Mouse (Mus musculus): ENCODE results near the gene Ccne1. TPM values are rescaled to one million over a fixed set of nuclear protein-coding genes. Genes with fewer than 3 reads are reported as not detected.
A peak's percentile ranks its signal among the peaks of the same experiment; 100 is the strongest.

The Ccne1 gene
- polyA plus RNA-seq, 1 experiment from 2014 or later, result 55.2 TPM

GRCm38 (mm10) chr7:38086401-38086800, 20.9 kb downstream of the Ccne1 start:
- Histone ChIP-seq H3K4me1 (ENCODE audit: control insufficient read depth, insufficient read depth, low read length) (peaks cover 18% of the 10 kb centered on the region), H3K27ac (ENCODE audit: low read length) (peak overlapping the region; percentile 51; the same call in 1 of the 2 replicates), H3K9me3 (replicated peaks; ENCODE audit: control insufficient read depth, low read length) (no peaks in the 10 kb centered on the region; the same call in 1 of the 2 replicates), H3K4me3 (replicated peaks; ENCODE audit: low read length) (no peak overlapping the region), H3K27me3 (ENCODE audit: control insufficient read depth, insufficient read depth, low read length) (no peaks in the 10 kb centered on the region), H3K36me3 (ENCODE audit: control insufficient read depth, insufficient read depth, low read length) (no peaks in the 10 kb centered on the region), H3K4me2 (ENCODE audit: low read depth, low read length) (peak overlapping the region; percentile 88; the same call in 1 of the 2 replicates), H3K9ac (ENCODE audit: low read length) (no peak overlapping the region; the same call in 1 of the 2 replicates)
- ATAC-seq (ENCODE audit: insufficient read depth, low FRiP score), result no peak
- 52% methylated on average over 8 of the region's 8 CpGs for WGBS

GRCm38 (mm10) chr7:38085573-38086211, 21.6 kb downstream of the Ccne1 start:
- Histone ChIP-seq H3K9me3 (replicated peaks; ENCODE audit: control insufficient read depth, low read length) (no peaks in the 10 kb centered on the region), H3K4me2 (ENCODE audit: low read depth, low read length) (peak overlapping the region; percentile 88), H3K27ac (ENCODE audit: low read length) (peak overlapping the region; percentile 58), H3K36me3 (ENCODE audit: control insufficient read depth, insufficient read depth, low read length) (no peaks in the 10 kb centered on the region), H3K27me3 (ENCODE audit: control insufficient read depth, insufficient read depth, low read length) (no peaks in the 10 kb centered on the region), H3K4me1 (ENCODE audit: control insufficient read depth, insufficient read depth, low read length) (peaks cover 18% of the 10 kb centered on the region), H3K4me3 (replicated peaks; ENCODE audit: low read length) (peak overlapping the region; percentile 54), H3K9ac (ENCODE audit: low read length) (peak overlapping the region; percentile 64)
- peak; percentile 54 for ATAC-seq (ENCODE audit: insufficient read depth, low FRiP score)
- under 1% methylated on average over 32 of the region's 35 CpGs for WGBS

DNA sequence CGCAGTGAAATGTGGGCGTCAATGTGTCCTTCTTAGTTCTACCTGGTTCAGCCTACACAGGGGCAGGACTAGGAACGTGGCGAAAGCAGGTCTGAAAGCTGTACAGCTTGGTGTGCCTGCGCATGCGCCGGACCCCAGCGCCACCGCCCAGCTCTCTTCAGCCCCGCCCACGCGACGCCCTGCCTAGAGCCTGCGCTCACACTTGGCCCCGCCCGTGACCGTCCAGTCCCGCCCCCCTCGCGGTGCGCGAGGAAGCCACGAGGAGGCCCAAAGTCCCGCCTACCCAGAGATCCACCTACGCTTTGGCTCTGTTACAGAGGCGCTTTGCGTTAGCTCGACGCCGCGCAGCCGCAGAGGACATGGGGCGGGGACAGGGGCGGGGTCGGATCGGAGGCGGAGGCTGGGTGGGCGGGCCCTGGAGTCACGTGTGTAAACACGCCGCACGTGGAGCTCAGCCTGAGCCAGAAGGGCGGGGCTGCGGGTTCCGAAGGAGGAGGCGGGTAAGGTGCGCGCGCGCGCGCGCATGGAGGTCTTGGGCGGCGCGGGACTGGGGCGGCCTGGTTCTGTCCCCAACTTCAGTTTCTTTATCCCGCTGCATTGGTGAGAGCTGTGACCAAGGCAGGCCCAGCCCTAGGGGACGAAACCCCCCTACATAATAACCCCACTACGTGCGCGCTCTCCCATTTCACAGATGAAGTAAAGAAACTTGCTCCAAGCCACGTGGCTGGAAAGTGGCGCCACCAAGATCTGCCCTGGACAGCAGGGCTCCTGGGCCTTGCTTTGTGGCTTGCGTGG, 22.4 kb downstream of the Ccne1 start:
- Histone ChIP-seq H3K4me3 (replicated peaks; ENCODE audit: low read length) (peak overlapping the region; percentile 54), H3K9ac (ENCODE audit: low read length) (peak overlapping the region; percentile 67), H3K27me3 (ENCODE audit: control insufficient read depth, insufficient read depth, low read length) (no peaks in the 10 kb centered on the region), H3K9me3 (replicated peaks; ENCODE audit: control insufficient read depth, low read length) (no peaks in the 10 kb centered on the region), H3K27ac (ENCODE audit: low read length) (peak overlapping the region; percentile 58), H3K36me3 (ENCODE audit: control insufficient read depth, insufficient read depth, low read length) (no peaks in the 10 kb centered on the region), H3K4me2 (ENCODE audit: low read depth, low read length) (peak overlapping the region; percentile 88), H3K4me1 (ENCODE audit: control insufficient read depth, insufficient read depth, low read length) (peaks cover 18% of the 10 kb centered on the region)
- under 1% methylated on average over 65 of the region's 65 CpGs for WGBS
- peak; percentile 98 for ATAC-seq (ENCODE audit: insufficient read depth, low FRiP score)

GRCm38 (mm10) chr7:38082971-38083370, 24.4 kb downstream of the Ccne1 start:
- ATAC-seq (ENCODE audit: insufficient read depth, low FRiP score), result no peak
- Histone ChIP-seq H3K9ac (ENCODE audit: low read length) (no peak overlapping the region), H3K4me1 (ENCODE audit: control insufficient read depth, insufficient read depth, low read length) (peaks cover 18% of the 10 kb centered on the region), H3K4me3 (replicated peaks; ENCODE audit: low read length) (no peak overlapping the region), H3K27ac (ENCODE audit: low read length) (no peak overlapping the region), H3K27me3 (ENCODE audit: control insufficient read depth, insufficient read depth, low read length) (no peaks in the 10 kb centered on the region), H3K4me2 (ENCODE audit: low read depth, low read length) (no peak overlapping the region), H3K36me3 (ENCODE audit: control insufficient read depth, insufficient read depth, low read length) (no peaks in the 10 kb centered on the region), H3K9me3 (replicated peaks; ENCODE audit: control insufficient read depth, low read length) (no peaks in the 10 kb centered on the region)

- 64% methylated on average over 7 of the region's 7 CpGs for WGBS
- Histone ChIP-seq H3K27ac (ENCODE audit: low read length) (no peak overlapping the region), H3K4me1 (ENCODE audit: control insufficient read depth, insufficient read depth, low read length) (no peaks in the 10 kb centered on the region), H3K9me3 (replicated peaks; ENCODE audit: control insufficient read depth, low read length) (no peaks in the 10 kb centered on the region), H3K27me3 (ENCODE audit: control insufficient read depth, insufficient read depth, low read length) (no peaks in the 10 kb centered on the region), H3K4me3 (replicated peaks; ENCODE audit: low read length) (no peak overlapping the region), H3K36me3 (ENCODE audit: control insufficient read depth, insufficient read depth, low read length) (no peaks in the 10 kb centered on the region), H3K4me2 (ENCODE audit: low read depth, low read length) (no peak overlapping the region), H3K9ac (ENCODE audit: low read length) (no peak overlapping the region)
- ATAC-seq (ENCODE audit: insufficient read depth, low FRiP score), result no peak
Observed at GRCm38 (mm10) chr7:38077189-38077588, 30.1 kb downstream of the Ccne1 start.

- Histone ChIP-seq H3K27me3 (ENCODE audit: control insufficient read depth, insufficient read depth, low read length) (no peaks in the 10 kb centered on the region), H3K4me3 (replicated peaks; ENCODE audit: low read length) (no peak overlapping the region), H3K36me3 (ENCODE audit: control insufficient read depth, insufficient read depth, low read length) (no peaks in the 10 kb centered on the region), H3K4me1 (ENCODE audit: control insufficient read depth, insufficient read depth, low read length) (no peaks in the 10 kb centered on the region), H3K9ac (ENCODE audit: low read length) (no peak overlapping the region), H3K4me2 (ENCODE audit: low read depth, low read length) (no peak overlapping the region), H3K9me3 (replicated peaks; ENCODE audit: control insufficient read depth, low read length) (no peaks in the 10 kb centered on the region), H3K27ac (ENCODE audit: low read length) (no peak overlapping the region)
- ATAC-seq (ENCODE audit: insufficient read depth, low FRiP score), result no peak
- 63% methylated on average over 6 of the region's 6 CpGs for WGBS
Observed at GRCm38 (mm10) chr7:38075487-38075886, 31.8 kb downstream of the Ccne1 start.

DNA sequence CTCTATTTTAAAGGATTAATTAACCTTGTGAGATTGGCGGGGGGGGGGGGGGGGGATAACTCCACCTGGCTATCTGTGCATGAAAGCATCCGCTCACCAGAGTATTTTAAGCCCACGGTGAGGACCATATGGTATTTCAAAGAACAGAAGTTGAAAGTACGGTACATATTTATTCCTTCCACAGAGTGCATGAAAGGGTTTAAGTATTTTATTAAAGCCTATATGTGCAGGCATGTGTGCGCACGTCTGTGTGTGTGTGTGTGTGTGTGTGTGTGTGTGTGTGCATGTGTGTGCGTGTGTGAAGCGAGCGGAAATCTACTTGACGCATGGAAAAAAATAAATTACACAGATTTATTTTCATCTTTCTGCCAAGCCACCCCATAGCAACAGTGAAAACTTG, 32.4 kb downstream of the Ccne1 start:
- H3K9me3 ChIP-seq (replicated peaks; ENCODE audit: control insufficient read depth, low read length), result no peaks in the 10 kb centered on the region
- H3K27ac ChIP-seq (ENCODE audit: low read length), result no peak overlapping the region
- H3K36me3 ChIP-seq (ENCODE audit: control insufficient read depth, insufficient read depth, low read length), result no peaks in the 10 kb centered on the region
- ATAC-seq (ENCODE audit: insufficient read depth, low FRiP score), result no peak
- peak overlapping the region; percentile 3; the same call in 1 of the 2 replicates for H3K9ac ChIP-seq (ENCODE audit: low read length)
- H3K4me3 ChIP-seq (replicated peaks; ENCODE audit: low read length), result no peak overlapping the region
- 0 out of 2 replicates have a peak overlapping the region, but pooled peaks have one; percentile 10 for H3K4me2 ChIP-seq (ENCODE audit: low read depth, low read length)
- 48% methylated on average over 10 of the region's 10 CpGs for WGBS
- no peaks in the 10 kb centered on the region for H3K4me1 ChIP-seq (ENCODE audit: control insufficient read depth, insufficient read depth, low read length)
- H3K27me3 ChIP-seq (ENCODE audit: control insufficient read depth, insufficient read depth, low read length), result no peaks in the 10 kb centered on the region

DNA sequence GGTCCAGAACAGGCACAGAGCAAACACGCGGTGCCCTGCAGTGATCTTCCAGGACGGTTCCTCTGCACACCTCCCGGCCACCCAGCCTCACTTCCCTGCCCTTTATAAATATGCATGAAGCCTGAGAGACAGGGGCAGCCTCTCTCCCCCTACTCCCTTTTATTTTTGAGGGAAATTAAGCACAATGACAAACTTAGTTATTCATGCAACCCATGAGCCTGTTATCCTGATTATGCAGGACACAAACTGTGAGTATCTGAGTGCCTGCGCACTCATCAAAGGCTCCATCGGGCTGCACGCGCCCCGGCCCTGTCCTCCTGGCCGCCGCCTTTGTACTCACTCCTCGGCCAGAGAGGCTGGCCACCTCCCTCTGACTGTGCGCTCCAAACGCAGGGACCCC, 32.8 kb downstream of the Ccne1 start:
- WGBS, result 12% methylated on average over 14 of the region's 14 CpGs
- H3K4me3 ChIP-seq (replicated peaks; ENCODE audit: low read length), result no peak overlapping the region

GRCm38 (mm10) chr7:38073782-38074181, 33.6 kb downstream of the Ccne1 start:
- ATAC-seq (ENCODE audit: insufficient read depth, low FRiP score), result no peak
- H3K27me3 ChIP-seq (ENCODE audit: control insufficient read depth, insufficient read depth, low read length), result no peaks in the 10 kb centered on the region
- H3K9me3 ChIP-seq (replicated peaks; ENCODE audit: control insufficient read depth, low read length), result no peaks in the 10 kb centered on the region
- WGBS, result 28% methylated on average over 3 of the region's 3 CpGs
- H3K4me3 ChIP-seq (replicated peaks; ENCODE audit: low read length), result no peak overlapping the region
- H3K27ac ChIP-seq (ENCODE audit: low read length), result no peak overlapping the region
- no peak overlapping the region for H3K4me2 ChIP-seq (ENCODE audit: low read depth, low read length)
- H3K9ac ChIP-seq (ENCODE audit: low read length), result no peak overlapping the region
- H3K36me3 ChIP-seq (ENCODE audit: control insufficient read depth, insufficient read depth, low read length), result no peaks in the 10 kb centered on the region
- no peaks in the 10 kb centered on the region for H3K4me1 ChIP-seq (ENCODE audit: control insufficient read depth, insufficient read depth, low read length)

More for the DNA sequence above, 32.8 kb downstream of the Ccne1 start:
- Histone ChIP-seq H3K36me3 (ENCODE audit: control insufficient read depth, insufficient read depth, low read length) (no peaks in the 10 kb centered on the region), H3K4me2 (ENCODE audit: low read depth, low read length) (0 out of 2 replicates have a peak overlapping the region, but pooled peaks have one; percentile 10), H3K9ac (ENCODE audit: low read length) (peak overlapping the region; percentile 3; the same call in 1 of the 2 replicates), H3K27me3 (ENCODE audit: control insufficient read depth, insufficient read depth, low read length) (no peaks in the 10 kb centered on the region), H3K4me1 (ENCODE audit: control insufficient read depth, insufficient read depth, low read length) (no peaks in the 10 kb centered on the region), H3K27ac (ENCODE audit: low read length) (no peak overlapping the region), H3K9me3 (replicated peaks; ENCODE audit: control insufficient read depth, low read length) (no peaks in the 10 kb centered on the region)
- no peak for ATAC-seq (ENCODE audit: insufficient read depth, low FRiP score)
